Mouse (Mus musculus): Measurements from ENCODE around the gene Napa. TPM values are rescaled to one million over a fixed set of nuclear protein-coding genes. Genes with fewer than 3 reads are reported as not detected.

Gene Napa
- polyA plus RNA-seq (2015; fragmentation: Nextera tagmentation; extraction: Ambion mirVana): 158 and 168 TPM in 2 replicates

DNA sequence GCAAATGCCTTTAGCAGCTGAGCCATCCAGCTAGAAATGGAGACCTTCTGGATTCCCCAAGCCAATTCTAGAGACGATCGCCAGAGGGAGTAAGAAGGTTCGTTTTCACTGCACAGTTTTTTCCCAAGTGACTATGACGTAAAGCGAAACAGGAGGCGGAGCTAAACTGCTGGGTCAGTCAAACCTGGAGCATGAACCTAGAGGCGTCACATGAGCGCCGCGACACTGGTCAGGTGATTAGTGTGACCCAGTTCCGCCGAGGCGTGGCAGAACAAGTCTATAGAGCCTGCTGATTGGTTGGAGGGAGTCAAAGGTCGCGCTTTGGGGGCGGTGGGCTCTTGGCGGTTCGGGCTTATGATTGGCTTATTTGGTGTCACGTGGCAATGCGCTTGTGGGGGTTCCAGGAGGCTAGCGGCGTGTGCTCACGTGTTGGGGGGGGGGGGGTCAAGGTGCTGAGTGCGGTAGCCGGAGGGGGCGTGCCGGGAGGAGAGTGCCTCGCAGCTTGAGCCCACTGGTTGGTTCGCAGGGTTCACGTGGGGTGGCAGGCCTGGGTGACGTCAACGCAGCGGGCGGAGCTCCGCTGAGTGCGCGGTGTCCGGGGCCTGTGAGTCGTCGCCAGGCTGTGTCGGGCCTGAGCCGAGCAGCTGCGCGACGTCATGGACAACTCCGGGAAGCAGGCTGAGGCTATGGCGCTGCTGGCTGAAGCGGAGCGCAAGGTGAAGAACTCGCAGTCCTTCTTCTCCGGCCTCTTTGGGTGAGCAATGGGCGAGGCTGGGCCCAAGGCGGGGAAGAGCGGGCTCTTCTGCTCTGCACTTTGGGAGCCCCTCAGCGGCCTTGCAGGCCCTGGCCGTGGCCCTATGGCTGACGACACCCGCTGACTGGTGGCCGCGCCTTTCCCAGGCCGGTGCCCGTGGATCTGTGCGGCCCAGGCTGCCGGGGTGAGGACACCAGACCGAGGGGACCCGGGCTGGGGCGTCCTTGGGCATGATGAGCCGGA lies at the start of gene Napa:
Gene Napa (plus strand): TSS at position 438 of the 997 bp plus-strand sequence.

DNA sequence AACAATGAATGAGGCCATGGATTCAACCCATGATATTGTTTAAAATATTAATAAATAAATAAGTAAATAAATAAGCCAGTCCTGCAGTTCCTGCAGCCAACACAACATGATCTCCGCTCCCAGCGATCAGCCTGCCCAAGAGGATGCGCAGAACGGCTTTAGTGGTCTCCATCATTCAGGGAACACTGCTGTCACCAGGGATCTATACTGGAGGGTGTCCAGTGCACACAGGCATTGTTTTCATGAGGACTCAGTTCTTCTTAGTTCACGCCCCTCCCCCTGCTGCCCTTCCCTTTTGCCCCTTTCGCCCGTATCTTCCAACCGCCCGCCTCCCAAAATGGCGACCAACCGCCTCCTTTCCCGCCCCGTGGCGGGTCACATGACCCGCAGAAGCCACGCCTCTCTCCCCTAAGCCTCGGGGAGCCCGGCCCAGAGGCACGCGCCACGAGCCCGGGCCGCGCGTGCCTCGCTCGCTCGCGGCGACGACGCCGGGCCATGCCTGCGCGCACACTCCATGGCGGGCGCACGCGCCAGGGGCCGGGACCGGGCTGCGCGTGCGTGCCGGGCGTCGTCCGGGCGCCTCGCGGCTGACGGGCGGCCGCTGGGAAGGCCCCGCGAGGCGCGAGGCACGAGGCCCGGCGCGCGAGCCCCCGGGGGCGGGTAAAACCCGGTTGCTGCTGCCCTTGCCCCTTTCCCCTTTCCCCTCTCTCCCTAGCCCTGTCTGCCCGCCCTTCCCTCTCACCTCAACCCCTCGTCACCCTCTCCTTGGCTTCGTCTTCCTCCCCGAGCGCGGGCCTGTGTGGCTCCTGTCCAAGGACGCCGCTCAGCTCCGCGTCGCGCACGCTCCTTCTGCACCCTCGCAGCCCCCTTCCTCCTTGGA lies 36.8 kb upstream of the Napa start, which contains the start of gene Zfp541:
Gene Zfp541 (plus strand): TSS at position 596 of the 880 bp plus-strand sequence.

GRCm38 (mm10) chr7:16119569-16120261 lies 21.5 kb downstream of the Napa start, which contains the start of gene Kptn:
Kptn (plus strand) TSS chr7:16119895.

DNA sequence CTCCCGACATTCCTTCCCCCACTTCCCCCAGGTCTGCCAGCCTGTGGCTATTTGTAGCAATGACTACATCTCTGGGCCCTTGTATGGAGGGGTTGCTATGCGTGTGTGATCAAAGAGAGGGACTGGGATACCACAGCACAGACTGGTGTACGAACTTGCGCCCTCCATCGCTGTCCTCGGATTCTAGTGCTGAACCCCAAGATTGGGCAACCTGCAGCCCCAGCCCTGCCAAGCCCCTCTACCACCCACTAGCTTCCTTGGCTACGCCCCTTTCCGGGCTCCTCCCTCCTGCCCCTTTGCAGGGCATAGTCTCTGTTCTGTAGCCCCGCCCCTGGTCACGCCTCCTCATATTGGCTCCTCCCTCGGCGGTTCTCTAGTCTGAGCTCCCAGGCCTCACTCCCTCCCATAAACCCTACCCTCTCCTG lies 31.2 kb downstream of the Napa start, which contains the start of gene Slc8a2:
Gene Slc8a2 (plus strand): TSS at position 406 of the 425 bp plus-strand sequence.

Other genes starting within 250 kb of the Napa start
- not detected in 2 replicates for gene Crx, start 218.5 kb upstream of the Napa start, polyA plus RNA-seq (2015; fragmentation: Nextera tagmentation; extraction: Ambion mirVana)
- gene Crxos, start 215.8 kb upstream of the Napa start, polyA plus RNA-seq (2015; fragmentation: Nextera tagmentation; extraction: Ambion mirVana): not detected in 2 replicates
- gene Selenow, start 176.1 kb upstream of the Napa start, polyA plus RNA-seq (2015; fragmentation: Nextera tagmentation; extraction: Ambion mirVana): 473 and 484 TPM in 2 replicates
- gene Nop53, start 152.4 kb upstream of the Napa start, polyA plus RNA-seq (2015; fragmentation: Nextera tagmentation; extraction: Ambion mirVana): 162 TPM in 2 replicates
- 10.6 and 11.5 TPM in 2 replicates for gene Ehd2, start 130.9 kb upstream of the Napa start, polyA plus RNA-seq (2015; fragmentation: Nextera tagmentation; extraction: Ambion mirVana)
- gene Bicra, start 50.5 kb upstream of the Napa start, polyA plus RNA-seq (2015; fragmentation: Nextera tagmentation; extraction: Ambion mirVana): 2.6 and 3.5 TPM in 2 replicates
- gene Zfp541, start 36.6 kb upstream of the Napa start, polyA plus RNA-seq (2015; fragmentation: Nextera tagmentation; extraction: Ambion mirVana): not detected in 2 replicates
- 10.9 and 12.9 TPM in 2 replicates for gene Kptn, start 21.4 kb downstream of the Napa start, polyA plus RNA-seq (2015; fragmentation: Nextera tagmentation; extraction: Ambion mirVana)
- not detected in 2 replicates for gene Slc8a2, start 31.4 kb downstream of the Napa start, polyA plus RNA-seq (2015; fragmentation: Nextera tagmentation; extraction: Ambion mirVana)
- 3.5 and 6.5 TPM in 2 replicates for gene Meis3, start 76.6 kb downstream of the Napa start, polyA plus RNA-seq (2015; fragmentation: Nextera tagmentation; extraction: Ambion mirVana)
- gene Dhx34, start 123.6 kb downstream of the Napa start, polyA plus RNA-seq (2015; fragmentation: Nextera tagmentation; extraction: Ambion mirVana): 6.7 and 7.1 TPM in 2 replicates
- 2.7 and 3.5 TPM in 2 replicates for gene C5ar2, start 145.7 kb downstream of the Napa start, polyA plus RNA-seq (2015; fragmentation: Nextera tagmentation; extraction: Ambion mirVana)
- gene C5ar1, start 161.1 kb downstream of the Napa start, polyA plus RNA-seq (2015; fragmentation: Nextera tagmentation; extraction: Ambion mirVana): 20.1 and 24.7 TPM in 2 replicates
- 11.7 and 14.5 TPM in 2 replicates for gene Inafm1, start 175.2 kb downstream of the Napa start, polyA plus RNA-seq (2015; fragmentation: Nextera tagmentation; extraction: Ambion mirVana)
- gene Ccdc9, start 188.3 kb downstream of the Napa start, polyA plus RNA-seq (2015; fragmentation: Nextera tagmentation; extraction: Ambion mirVana): 13.9 and 17.8 TPM in 2 replicates
- 6.1 and 6.2 TPM in 2 replicates for gene Bbc3, start 209.9 kb downstream of the Napa start, polyA plus RNA-seq (2015; fragmentation: Nextera tagmentation; extraction: Ambion mirVana)